Mouse (Mus musculus) left cerebral cortex, postnatal 36 days (tissue): Measurements from ENCODE around the gene Polr1e. TPM values are rescaled to one million over a fixed set of nuclear protein-coding genes. Genes with fewer than 3 reads are reported as not detected.

Experiments
- total RNA-seq, 2 experiments: library from RNA; stranded (reverse); gene quantifications; 2 replicates each; pipeline ENCODE4 v1.2.3; 2021

The Polr1e gene
- total RNA-seq, 2 experiments from 2014 or later, result 10.9 to 13.5 TPM

Other genes with a start within 250 kb of the Polr1e start
- 10 to 100 TPM; 23.5 to 31.0 TPM for gene Grhpr, start 37.2 kb upstream of the Polr1e start, total RNA-seq
- 1 to 10 TPM; 8.0 to 8.8 TPM for gene Zbtb5, start 6.2 kb upstream of the Polr1e start, total RNA-seq
- 10 to 100 TPM; 30.3 to 34.8 TPM for gene Fbxo10, start 66.0 kb downstream of the Polr1e start, total RNA-seq
- 10 to 100 TPM; 63.4 to 70.2 TPM for gene Tomm5, start 89.5 kb downstream of the Polr1e start, total RNA-seq
- gene Frmpd1, start 166.3 kb downstream of the Polr1e start, total RNA-seq, result 10 to 100 TPM; 11.7 to 16.4 TPM